Mouse (Mus musculus) erythroblast, embryonic 14.5 days (primary cell): ENCODE results near the gene Ncapd3.

ENCODE experiments used
- GATA1 ChIP-seq: IDR thresholded peaks from 2 replicates; pipeline ENCODE4 v1.6.1; 2012; ENCODE audit warnings: low read length, inconsistent platforms, mixed read lengths
- TAL1 ChIP-seq: IDR thresholded peaks from 3 replicates; pipeline ENCODE4 v1.6.1; 2012; ENCODE audit warnings: low read length, inconsistent platforms, mixed read lengths

GRCm38 (mm10) chr9:26997062-26997461, 32.9 kb upstream of the Ncapd3 start:
- TF ChIP-seq TAL1 (no peak), GATA1 (no peak)
